Mouse (Mus musculus) T-helper 2 cell (primary cell): Measurements from ENCODE around the gene Syf2.
"Not testable (repeated sequence)": the region's sequence is repeated elsewhere in the genome, so short reads cannot be mapped to it uniquely, and the experiment has no call there.

Experiments
- in situ Hi-C: fragments of 300-600 bp; cut with MboI, MseI; formaldehyde crosslinking; loops from one replicate; pipeline ENCODE4 v1.15.1; 2025; ENCODE audit warnings: high pct_unique_total_duplicates

Gene Syf2

GRCm38 (mm10) chr4:134930684-134931481, at the start of gene Syf2:
Syf2 (plus strand) TSS chr4:134930898.
- in situ Hi-C loops, result no loop called here

DNA sequence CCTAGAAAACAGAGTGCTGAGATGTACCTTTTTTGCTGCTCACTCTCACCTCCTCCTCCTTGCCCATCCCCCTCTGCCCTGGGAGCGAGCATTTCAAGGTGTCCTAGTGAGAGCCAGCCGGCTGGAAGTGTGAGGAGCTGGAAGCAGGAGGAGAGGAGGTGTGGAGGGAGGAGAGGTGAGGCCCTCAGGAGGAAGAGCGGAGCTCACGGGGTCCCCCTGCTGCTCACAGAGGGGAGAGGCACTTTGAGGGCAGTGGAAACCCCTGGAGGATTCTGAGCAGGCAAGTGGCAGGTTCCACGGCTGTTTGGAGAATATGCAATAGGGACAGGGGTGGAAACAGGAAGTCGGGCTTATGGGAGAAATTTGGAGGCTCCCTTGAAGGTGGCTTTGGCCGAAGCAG, 47.4 kb upstream of the Syf2 start:
- in situ Hi-C loops, result no loop called here

- in situ Hi-C loops, result no loop called here
Measured at GRCm38 (mm10) chr4:134883808-134884207, 46.9 kb upstream of the Syf2 start.

GRCm38 (mm10) chr4:134884364-134884763, 46.3 kb upstream of the Syf2 start:
- in situ Hi-C loops, result no loop called here

GRCm38 (mm10) chr4:134892096-134892495, 38.6 kb upstream of the Syf2 start:
- in situ Hi-C loops, result loop anchor here (5.0 kb wide), 1 partner anchor 80 kb away; no protein-coding TSS in a partner anchor

- in situ Hi-C loops, result no loop called here
Measured at GRCm38 (mm10) chr4:134897256-134897655, 33.4 kb upstream of the Syf2 start.

GRCm38 (mm10) chr4:134901126-134901525, 29.6 kb upstream of the Syf2 start:
- in situ Hi-C loops, result no loop called here

GRCm38 (mm10) chr4:134903046-134903445, 27.7 kb upstream of the Syf2 start:
- in situ Hi-C loops, result no loop called here

DNA sequence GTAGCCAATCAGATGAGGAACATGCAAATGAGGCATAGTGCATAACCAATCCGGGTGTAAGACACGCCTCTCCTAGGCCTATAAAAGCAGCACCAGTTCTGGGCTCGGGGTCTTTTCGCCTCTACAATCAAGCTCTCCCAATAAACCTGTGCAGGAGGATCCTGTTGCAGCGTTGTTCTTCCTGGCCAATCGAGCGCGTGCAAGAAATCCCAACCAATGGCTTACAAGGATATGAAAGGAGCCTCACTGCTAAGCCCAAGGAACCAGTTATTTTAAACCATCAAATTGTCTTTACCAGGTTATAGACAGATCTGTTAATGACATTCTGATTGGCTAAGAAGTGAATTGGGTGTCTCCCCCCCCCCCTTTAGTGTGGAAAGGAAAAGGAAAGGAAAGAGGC, 19.3 kb upstream of the Syf2 start:
- in situ Hi-C loops, result not testable (repeated sequence)

DNA sequence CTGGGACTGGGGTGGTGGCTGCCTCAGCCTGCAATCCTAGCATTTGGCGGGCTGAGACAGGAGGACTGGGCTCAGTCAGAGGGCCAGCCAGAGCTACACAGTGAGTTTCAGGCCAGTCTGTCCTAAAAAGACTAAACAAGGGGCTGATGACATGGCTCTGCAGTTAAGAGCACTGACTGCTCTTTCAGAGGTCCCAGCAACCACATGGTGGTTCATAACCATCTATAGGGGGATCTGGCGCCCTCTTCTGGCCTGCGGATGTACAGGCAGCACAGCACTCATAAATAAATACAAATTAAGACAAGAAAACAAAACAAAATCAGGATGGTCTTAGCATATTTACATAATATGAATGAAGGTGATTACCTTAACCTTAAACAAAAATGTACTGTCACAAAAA, 17.3 kb upstream of the Syf2 start:
- in situ Hi-C loops, result no loop called here

DNA sequence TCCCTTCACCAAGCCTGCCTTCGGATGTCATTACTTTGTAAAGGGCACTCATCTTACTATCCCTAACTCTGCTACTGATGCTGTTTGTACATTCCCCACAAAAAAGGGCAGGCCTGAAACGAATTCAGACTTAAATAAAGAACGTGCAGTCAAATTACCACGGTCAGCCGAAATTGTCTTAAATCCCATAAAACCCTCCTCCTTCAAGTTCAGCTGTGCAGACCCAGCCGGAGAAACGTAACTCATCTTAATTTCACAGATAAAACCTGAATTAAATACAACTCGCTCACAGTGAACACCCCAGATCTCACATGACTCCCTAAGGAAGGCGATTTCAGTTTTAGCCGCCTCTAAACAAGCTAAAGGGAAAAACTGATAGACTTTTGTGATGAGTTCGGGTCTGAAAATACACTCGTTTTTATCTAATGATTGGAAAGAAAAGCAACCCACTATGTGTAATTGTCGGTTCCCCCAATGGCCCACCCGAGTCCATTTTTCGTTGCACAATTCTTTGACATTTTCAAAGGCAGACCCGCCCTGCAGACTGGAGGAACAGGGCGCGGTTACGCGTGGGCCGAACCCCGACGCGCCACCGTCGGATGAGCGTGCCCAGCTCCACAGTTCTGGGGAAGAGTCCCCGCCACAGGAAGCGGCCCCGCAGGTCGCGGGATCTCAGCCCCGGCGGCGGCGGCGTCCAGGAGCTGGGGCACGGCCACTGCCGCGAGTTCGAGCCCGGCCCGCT, 16.4 kb upstream of the Syf2 start:
- in situ Hi-C loops, result no loop called here

DNA sequence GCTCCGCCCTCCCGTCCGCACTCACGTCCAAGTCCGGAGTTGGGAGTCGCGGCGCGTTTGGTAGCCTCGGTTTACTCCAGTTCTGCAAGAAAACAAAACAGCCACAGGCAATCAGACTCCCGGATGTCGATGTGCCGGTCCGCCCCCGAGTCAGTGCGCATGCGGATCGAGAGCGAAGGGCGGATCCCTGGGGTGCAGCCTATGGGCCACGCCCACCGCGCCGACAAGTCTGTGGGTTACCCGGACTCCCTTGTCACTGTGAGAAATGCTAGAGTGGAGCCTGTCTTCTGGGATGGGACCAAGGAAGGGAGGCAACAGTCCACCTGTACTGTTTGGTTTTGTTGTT, 15.9 kb upstream of the Syf2 start, which contains the start of gene Tmem50a:
Gene Tmem50a, minus strand, starts transcription at position 161 of the 346 bp plus-strand sequence.
- in situ Hi-C loops, result no loop called here

- in situ Hi-C loops, result no loop called here
Measured at GRCm38 (mm10) chr4:134915223-134916050, 15.3 kb upstream of the Syf2 start.

DNA sequence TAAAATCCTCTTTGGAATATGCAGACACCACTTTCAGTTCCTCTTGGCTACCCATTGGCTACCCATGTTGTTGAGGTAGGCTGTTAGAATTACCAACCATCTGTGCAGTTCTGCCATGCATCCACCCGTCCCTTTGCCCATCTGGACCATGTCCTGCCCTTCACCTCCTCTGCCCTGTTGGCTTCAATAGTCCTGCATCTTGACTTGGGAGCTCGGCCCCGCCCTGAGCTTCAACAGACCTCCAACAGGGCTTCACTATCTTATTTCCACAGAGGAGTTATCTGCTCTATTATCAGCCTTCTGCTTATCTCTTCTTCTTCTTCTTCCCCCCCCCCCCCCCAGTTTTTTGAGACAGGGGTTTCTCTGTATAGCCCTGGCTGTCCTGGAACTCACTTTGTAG, 13.5 kb upstream of the Syf2 start:
- in situ Hi-C loops, result no loop called here

- in situ Hi-C loops, result no loop called here
Measured at GRCm38 (mm10) chr4:134918381-134918780, 12.3 kb upstream of the Syf2 start.

DNA sequence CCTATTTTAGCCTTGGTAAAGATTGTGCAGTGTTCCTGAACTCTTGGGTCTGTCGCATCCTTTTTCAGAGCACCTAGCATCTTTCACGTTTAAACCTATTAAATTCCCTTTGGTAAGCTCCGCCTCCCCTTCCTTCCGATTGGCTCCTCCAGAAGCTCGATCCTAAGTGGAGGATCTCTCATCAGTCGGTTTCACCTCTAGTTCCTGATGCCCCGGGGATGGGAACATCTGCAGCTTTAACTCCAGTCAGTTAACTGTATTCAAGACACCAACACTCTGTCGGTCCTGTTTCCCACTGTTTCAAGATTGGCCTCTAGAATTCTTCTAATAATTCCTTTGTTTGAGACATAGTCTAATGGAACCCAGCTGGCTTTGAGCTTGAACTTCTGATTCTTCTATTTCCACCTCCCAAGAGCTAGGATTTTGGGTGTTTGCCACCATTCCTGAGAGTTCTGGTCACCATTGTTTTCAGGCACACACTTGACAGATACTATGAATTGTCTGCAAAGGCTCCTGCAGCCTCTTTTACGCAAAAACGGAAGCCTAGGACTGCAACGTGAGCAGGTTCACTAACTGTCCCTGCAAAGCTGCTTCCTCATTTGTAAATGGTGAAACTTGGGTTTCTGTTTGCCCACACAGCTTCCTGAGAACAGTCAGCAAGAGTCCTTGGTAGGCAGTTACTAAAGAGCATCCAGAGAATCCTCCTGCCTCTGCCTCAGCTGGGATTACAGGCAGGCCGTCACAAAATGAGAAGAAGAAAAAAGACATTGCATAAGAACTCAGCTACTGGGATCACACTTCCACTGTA, 10.8 kb upstream of the Syf2 start:
- in situ Hi-C loops, result no loop called here

DNA sequence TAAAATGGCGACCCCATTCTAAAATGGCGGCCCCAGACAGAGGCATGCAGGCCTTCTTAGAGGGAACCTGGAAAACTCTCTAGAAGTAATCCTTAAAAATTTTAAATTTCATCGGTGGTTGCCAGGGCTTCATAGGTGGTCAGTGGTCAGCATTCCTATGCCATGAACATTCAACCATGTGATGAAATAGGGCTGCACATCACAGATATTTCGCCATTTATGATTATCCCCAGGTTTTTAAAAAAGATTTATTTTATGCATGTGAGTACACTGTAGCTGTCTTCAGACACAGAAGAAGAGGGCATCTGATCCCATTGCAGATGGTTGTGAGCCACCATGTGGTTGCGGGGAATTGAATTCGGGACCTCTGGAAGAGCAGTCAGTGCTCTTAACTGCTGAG, 10.1 kb upstream of the Syf2 start:
- in situ Hi-C loops, result no loop called here

- in situ Hi-C loops, result no loop called here
Measured at GRCm38 (mm10) chr4:134921703-134922102, 9.0 kb upstream of the Syf2 start.

- in situ Hi-C loops, result no loop called here
Measured at GRCm38 (mm10) chr4:134922111-134922924, 8.4 kb upstream of the Syf2 start.

- in situ Hi-C loops, result no loop called here
Measured at GRCm38 (mm10) chr4:134922925-134923244, 7.8 kb upstream of the Syf2 start.
